Mouse (Mus musculus) myocyte (in vitro differentiated cells): Measurements from ENCODE around the gene Ddx19b. TPM values are rescaled to one million over a fixed set of nuclear protein-coding genes. Genes with fewer than 3 reads are reported as not detected.

ENCODE experiments used
- H3K27me3 ChIP-seq: one replicate; pipeline ENCODE4 v1.6.1; 2011; ENCODE audit not compliant: control insufficient read depth, insufficient read depth, insufficient read length
- H3K36me3 ChIP-seq: one replicate; pipeline ENCODE4 v1.6.1; 2011; ENCODE audit not compliant: control insufficient read depth, insufficient read depth
- H3K4me2 ChIP-seq: one replicate; pipeline ENCODE4 v1.6.1; 2011; ENCODE audit warnings: low read depth, control low read depth
- H3K4me3 ChIP-seq: one replicate; pipeline ENCODE4 v1.5.1; 2011; ENCODE audit warnings: mild to moderate bottlenecking, control low read depth, moderate library complexity
- H3K79me2 ChIP-seq: one replicate; pipeline ENCODE4 v1.6.1; 2011; ENCODE audit not compliant: control insufficient read depth, insufficient read depth
- H3ac ChIP-seq: one replicate; pipeline ENCODE4 v1.6.1; 2011; ENCODE audit not compliant: control insufficient read depth, insufficient read length
- CEBPB ChIP-seq: IDR thresholded peaks from 2 replicates; pipeline ENCODE4 v1.6.1; 2011; ENCODE audit warnings: mild to moderate bottlenecking, moderate library complexity; ENCODE audit not compliant: poor library complexity, insufficient read depth, severe bottlenecking
- E2F4 ChIP-seq: IDR thresholded peaks from one replicate; pipeline ENCODE4 v1.6.1; 2011; ENCODE audit warnings: mild to moderate bottlenecking, control low read depth, moderate library complexity; ENCODE audit not compliant: insufficient read depth
- MAX ChIP-seq: IDR thresholded peaks from one replicate; pipeline ENCODE4 v1.6.1; 2011; ENCODE audit warnings: low read depth, mild to moderate bottlenecking, control low read depth
- MYOD1 ChIP-seq, 3 experiments: IDR thresholded peaks; one replicate each; pipeline ENCODE4 v1.6.1; 2011; ENCODE audit warnings: control low read depth in 2 of 3, low read depth in 2 of 3, mild to moderate bottlenecking in 2 of 3, moderate library complexity in 1 of 3; ENCODE audit not compliant: insufficient read length in 2 of 3, control insufficient read depth in 1 of 3
- MYOG ChIP-seq, 3 experiments: IDR thresholded peaks; one replicate each; pipeline ENCODE4 v1.6.1; 2011; ENCODE audit warnings: control low read depth in 2 of 3, low read depth in 2 of 3, mild to moderate bottlenecking in 2 of 3; ENCODE audit not compliant: insufficient read length in 2 of 3, control insufficient read depth in 1 of 3, insufficient read depth in 1 of 3
- POLR2A ChIP-seq: IDR thresholded peaks from one replicate; pipeline ENCODE4 v1.6.1; 2011; ENCODE audit warnings: low read depth, mild to moderate bottlenecking, control low read depth, moderate library complexity; ENCODE audit not compliant: insufficient read length
- POLR2AphosphoS2 ChIP-seq: IDR thresholded peaks from one replicate; pipeline ENCODE4 v1.6.1; 2011; ENCODE audit warnings: low read depth, control low read depth; ENCODE audit not compliant: insufficient read length
- REST ChIP-seq: IDR thresholded peaks from one replicate; pipeline ENCODE4 v1.6.1; 2011; ENCODE audit warnings: mild to moderate bottlenecking, control low read depth, moderate library complexity; ENCODE audit not compliant: insufficient read depth, insufficient read length
- SRF ChIP-seq: IDR thresholded peaks from one replicate; pipeline ENCODE4 v1.6.1; 2011; ENCODE audit warnings: low read depth; ENCODE audit not compliant: control insufficient read depth, insufficient read length
- TCF12 ChIP-seq: IDR thresholded peaks from one replicate; pipeline ENCODE4 v1.6.1; 2011; ENCODE audit warnings: mild to moderate bottlenecking, control low read depth; ENCODE audit not compliant: poor library complexity, insufficient read depth, severe bottlenecking
- TCF3 ChIP-seq: IDR thresholded peaks from one replicate; pipeline ENCODE4 v1.6.1; 2011; ENCODE audit warnings: low read depth, control low read depth; ENCODE audit not compliant: insufficient read length
- USF1 ChIP-seq: IDR thresholded peaks from one replicate; pipeline ENCODE4 v1.6.1; 2011; ENCODE audit warnings: low read depth, mild to moderate bottlenecking, control low read depth, moderate library complexity
- polyA plus RNA-seq: library from polyadenylated mRNA; unstranded; fragments of >200 nt; fragmentation: generic; extraction: Trizol; gene quantifications from one replicate; pipeline ENCODE4 v1.2.1, GENCODE M21; 2012; ENCODE audit warnings: missing spikeins

Ddx19b gene
- polyA plus RNA-seq, 1 experiment, result 5.9 TPM

- Histone ChIP-seq H3ac (no peak overlapping the region), H3K79me2 (no peaks in the 10 kb centered on the region), H3K36me3 (no peaks in the 10 kb centered on the region), H3K4me3 (no peak overlapping the region), H3K27me3 (no peaks in the 10 kb centered on the region), H3K4me2 (peak overlapping the region; percentile 12)
- TF ChIP-seq POLR2AphosphoS2, result no peak
- no peak for TF ChIP-seq REST
- no peak for TF ChIP-seq SRF
- TF ChIP-seq POLR2A, result no peak
- no peak for TF ChIP-seq E2F4
Observed at GRCm38 (mm10) chr8:111067439-111067838, 35.9 kb upstream of the Ddx19b start.

GRCm38 (mm10) chr8:111066308-111066707 lies 34.8 kb upstream of the Ddx19b start:
- Histone ChIP-seq H3K4me2 (peak overlapping the region; percentile 48), H3K79me2 (no peaks in the 10 kb centered on the region), H3K4me3 (no peak overlapping the region), H3K36me3 (no peaks in the 10 kb centered on the region), H3ac (no peak overlapping the region), H3K27me3 (no peaks in the 10 kb centered on the region)
- no peak for TF ChIP-seq TCF3
- no peak for TF ChIP-seq SRF
- TF ChIP-seq TCF12, result no peak
- TF ChIP-seq E2F4, result no peak

- peak overlapping the region; percentile 47 for H3K4me3 ChIP-seq
- no peaks in the 10 kb centered on the region for H3K27me3 ChIP-seq
- TF ChIP-seq SRF (no peak), MAX (no peak), MYOG (IDR thresholded peaks at IDR 0.05; ENCODE audit: control insufficient read depth in 1 of 3, insufficient read depth in 1 of 3, insufficient read length in 2 of 3, low read depth in 2 of 3) (no peak), POLR2AphosphoS2 (no peak), TCF3 (no peak), MYOD1 (IDR thresholded peaks at IDR 0.05; ENCODE audit: control insufficient read depth in 1 of 3, insufficient read length in 2 of 3, low read depth in 2 of 3) (no peak), REST (no peak), POLR2A (no peak), CEBPB (no peak), USF1 (no peak), TCF12 (no peak), E2F4 (no peak)
- no peaks in the 10 kb centered on the region for H3K36me3 ChIP-seq
- peaks cover 3% of the 10 kb centered on the region for H3K79me2 ChIP-seq
- H3ac ChIP-seq, result no peak overlapping the region
- H3K4me2 ChIP-seq, result peak overlapping the region; percentile 90
Observed at GRCm38 (mm10) chr8:111062893-111063292, 31.3 kb upstream of the Ddx19b start.

- no peaks in the 10 kb centered on the region for H3K27me3 ChIP-seq
- TF ChIP-seq E2F4, result peak; percentile 33
- TF ChIP-seq MYOD1 (IDR thresholded peaks at IDR 0.05; ENCODE audit: control insufficient read depth in 1 of 3, insufficient read length in 2 of 3, low read depth in 2 of 3), result no peak
- TF ChIP-seq CEBPB, result no peak
- TF ChIP-seq REST, result no peak
- no peak for TF ChIP-seq TCF12
- TF ChIP-seq SRF, result no peak
- peak overlapping the region; percentile 90 for H3K4me2 ChIP-seq
- no peaks in the 10 kb centered on the region for H3K36me3 ChIP-seq
- peaks cover 9% of the 10 kb centered on the region for H3K79me2 ChIP-seq
- H3K4me3 ChIP-seq, result peak overlapping the region; percentile 47
- peak overlapping the region; percentile 14 for H3ac ChIP-seq
Observed at GRCm38 (mm10) chr8:111062072-111062757, 30.7 kb upstream of the Ddx19b start.

- Histone ChIP-seq H3K4me2 (peak overlapping the region; percentile 90), H3K27me3 (no peaks in the 10 kb centered on the region), H3ac (peak overlapping the region; percentile 14), H3K36me3 (no peaks in the 10 kb centered on the region), H3K79me2 (peaks cover 11% of the 10 kb centered on the region), H3K4me3 (peak overlapping the region; percentile 47)
- peak in 1 of 3 experiments; percentile 65 for TF ChIP-seq MYOD1 (IDR thresholded peaks at IDR 0.05; ENCODE audit: control insufficient read depth in 1 of 3, insufficient read length in 2 of 3, low read depth in 2 of 3)
- peak in 1 of 3 experiments; percentile 20 for TF ChIP-seq MYOG (IDR thresholded peaks at IDR 0.05; ENCODE audit: control insufficient read depth in 1 of 3, insufficient read depth in 1 of 3, insufficient read length in 2 of 3, low read depth in 2 of 3)
- TF ChIP-seq TCF12, result no peak
Observed at GRCm38 (mm10) chr8:111061688-111062071, 30.1 kb upstream of the Ddx19b start.
